Mouse (Mus musculus) cerebellum, adult 9-10 months (tissue): Measurements from ENCODE around the gene Ttc17.
"Not testable (repeated sequence)": the region's sequence is repeated elsewhere in the genome, so short reads cannot be mapped to it uniquely, and the experiment has no call there.

Experiments used
- DNase-seq: peaks from one replicate; pipeline ENCODE4 v3.0.0; 2022

The Ttc17 gene

GRCm38 (mm10) chr2:94406083-94406957 lies at the start of gene Ttc17:
Ttc17 (minus strand) TSS chr2:94406689.
- peak; percentile 83 for DNase-seq

- DNase-seq: no peak
Observed at GRCm38 (mm10) chr2:94449643-94450042, 43.2 kb upstream of the Ttc17 start.

- no peak for DNase-seq
Observed at GRCm38 (mm10) chr2:94436952-94437351, 30.5 kb upstream of the Ttc17 start.

- peak; percentile 64 for DNase-seq
Observed at GRCm38 (mm10) chr2:94435481-94435880, 29.0 kb upstream of the Ttc17 start.

- DNase-seq: peak; percentile 15
Observed at GRCm38 (mm10) chr2:94434833-94435232, 28.3 kb upstream of the Ttc17 start.

- no peak for DNase-seq
Observed at GRCm38 (mm10) chr2:94432214-94432613, 25.7 kb upstream of the Ttc17 start.

- no peak for DNase-seq
Observed at GRCm38 (mm10) chr2:94428456-94428855, 22.0 kb upstream of the Ttc17 start.

- no peak for DNase-seq
Observed at GRCm38 (mm10) chr2:94407441-94407840, 952 bp upstream of the Ttc17 start.

- DNase-seq: no peak
Observed at GRCm38 (mm10) chr2:94407021-94407420, 532 bp upstream of the Ttc17 start.

- DNase-seq: peak; percentile 58
Observed at GRCm38 (mm10) chr2:94405397-94406082, 949 bp downstream of the Ttc17 start.

GRCm38 (mm10) chr2:94404512-94405240 lies 1.8 kb downstream of the Ttc17 start:
- DNase-seq: no peak

GRCm38 (mm10) chr2:94402561-94402960 lies 3.9 kb downstream of the Ttc17 start:
- DNase-seq: no peak

- DNase-seq: no peak
Observed at GRCm38 (mm10) chr2:94402096-94402495, 4.4 kb downstream of the Ttc17 start.

GRCm38 (mm10) chr2:94401006-94401405 lies 5.5 kb downstream of the Ttc17 start:
- DNase-seq: no peak

GRCm38 (mm10) chr2:94398138-94398970 lies 8.1 kb downstream of the Ttc17 start:
- peak; percentile 85 for DNase-seq

- no peak for DNase-seq
Observed at GRCm38 (mm10) chr2:94397453-94397852, 9.0 kb downstream of the Ttc17 start.

GRCm38 (mm10) chr2:94396325-94396724 lies 10.2 kb downstream of the Ttc17 start:
- no peak for DNase-seq

GRCm38 (mm10) chr2:94391127-94391526 lies 15.4 kb downstream of the Ttc17 start:
- DNase-seq: not testable (repeated sequence)

GRCm38 (mm10) chr2:94389000-94389399 lies 17.5 kb downstream of the Ttc17 start:
- no peak for DNase-seq

GRCm38 (mm10) chr2:94387846-94388245 lies 18.6 kb downstream of the Ttc17 start:
- no peak for DNase-seq

GRCm38 (mm10) chr2:94384483-94384882 lies 22.0 kb downstream of the Ttc17 start:
- peak; percentile 90 for DNase-seq

- peak; percentile 63 for DNase-seq
Observed at GRCm38 (mm10) chr2:94381057-94381647, 25.3 kb downstream of the Ttc17 start.
